Mouse (Mus musculus): Measurements from ENCODE around the gene Ttc21a. TPM values are rescaled to one million over a fixed set of nuclear protein-coding genes. Genes with fewer than 3 reads are reported as not detected.
A peak's percentile ranks its signal among the peaks of the same experiment; 100 is the strongest.

Ttc21a gene
- total RNA-seq, 2 experiments from 2014 or later = 2.4 to 3.6 TPM

- no peak for ATAC-seq (replicated peaks; ENCODE audit: poor library complexity, severe bottlenecking)
Observed at GRCm38 (mm10) chr9:119973281-119973680, 35.9 kb downstream of the Ttc21a start.

DNA sequence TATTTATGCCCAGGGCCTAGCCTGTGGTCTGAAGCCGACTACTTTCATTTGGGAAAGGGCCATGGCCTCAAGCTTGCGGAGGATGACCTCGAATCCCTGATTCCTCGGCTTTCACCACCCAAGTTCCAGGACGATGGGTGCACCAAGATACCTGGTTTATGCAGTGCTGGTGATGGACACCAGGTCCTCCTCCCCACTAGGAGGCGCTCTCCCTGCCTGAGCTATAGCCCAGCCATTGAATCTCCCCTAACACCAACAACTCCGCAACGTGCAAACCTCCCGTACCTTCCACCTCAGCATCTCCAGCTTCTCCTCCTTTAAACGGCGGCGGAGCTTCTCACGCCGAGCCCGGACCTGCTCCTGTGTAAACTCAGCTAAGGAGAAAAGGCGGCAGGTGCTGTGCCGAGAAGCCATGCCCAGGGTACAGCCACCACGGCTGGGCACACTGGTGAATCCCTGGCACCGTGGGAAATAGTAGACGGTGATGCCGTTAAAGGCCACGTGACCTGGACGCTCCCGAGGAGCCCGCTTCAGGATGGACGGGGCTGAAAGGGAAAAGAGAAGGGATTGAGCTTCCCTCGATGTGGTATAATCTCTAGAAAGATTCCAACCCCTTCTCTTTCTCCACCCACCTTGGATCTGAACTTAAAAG lies 36.6 kb downstream of the Ttc21a start:
- ATAC-seq (replicated peaks; ENCODE audit: poor library complexity, severe bottlenecking) = no peak

DNA sequence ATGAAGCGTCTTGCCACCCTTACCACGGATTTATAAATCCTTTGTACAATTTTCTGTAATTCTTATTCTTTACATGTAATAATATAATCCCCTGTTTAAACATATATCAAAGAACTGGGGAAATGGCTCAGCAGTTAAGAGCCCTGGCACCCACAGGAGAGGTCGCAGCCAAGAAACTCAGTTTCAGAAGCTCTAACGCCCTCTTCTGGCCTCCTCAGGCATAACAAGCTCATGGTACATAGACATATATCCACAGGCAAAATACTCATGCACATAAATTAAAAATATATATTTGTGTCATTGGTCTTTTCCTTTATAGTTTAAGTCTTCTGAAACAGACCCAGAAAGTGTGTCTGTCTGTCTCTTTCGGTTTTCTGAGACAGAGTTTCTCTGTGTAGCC lies 37.2 kb downstream of the Ttc21a start:
- ATAC-seq (replicated peaks; ENCODE audit: poor library complexity, severe bottlenecking) = no peak

GRCm38 (mm10) chr9:119975286-119975685 lies 37.9 kb downstream of the Ttc21a start:
- no peak for ATAC-seq (replicated peaks; ENCODE audit: poor library complexity, severe bottlenecking)

DNA sequence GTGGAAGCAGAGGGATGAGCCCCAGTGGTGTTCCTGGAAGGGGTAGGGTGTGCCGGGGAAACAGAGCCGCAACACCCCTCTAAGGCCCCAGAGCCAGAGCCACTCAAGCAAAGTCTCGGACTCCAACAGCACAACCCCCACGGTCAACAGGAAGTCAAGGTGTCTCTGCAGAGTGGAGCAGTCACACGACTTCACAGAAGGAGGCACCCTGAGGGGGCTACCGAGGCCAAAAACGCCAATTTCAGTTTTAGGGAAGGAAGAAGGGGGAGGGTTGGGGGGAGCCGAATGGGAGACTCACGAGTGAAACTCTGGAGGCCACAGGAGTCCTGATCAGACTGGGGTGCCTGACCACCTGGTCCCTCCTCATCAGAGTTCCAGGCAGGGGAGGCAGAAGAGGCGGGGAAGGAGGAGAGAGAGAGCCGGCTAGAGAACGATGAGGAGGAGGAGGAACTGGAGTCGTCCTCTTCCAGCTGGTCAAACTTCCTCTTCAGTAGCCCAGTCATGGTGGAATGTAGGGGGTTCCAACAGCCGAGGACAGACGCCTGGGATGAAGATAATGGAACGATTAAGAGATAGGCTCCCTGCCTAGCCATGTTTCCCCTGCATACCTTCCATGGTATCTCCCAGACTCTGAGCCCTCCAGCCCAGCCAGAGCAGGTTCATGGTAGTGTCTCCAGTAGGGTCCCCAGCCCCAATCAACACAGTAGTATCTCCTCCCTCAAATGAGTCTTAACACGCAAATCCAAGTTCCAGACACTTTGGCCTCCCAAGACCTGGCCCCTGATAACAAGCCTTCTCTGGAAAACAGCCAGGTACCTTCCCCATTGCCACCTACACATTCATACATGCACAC lies 39.5 kb downstream of the Ttc21a start:
- peak; percentile 30 for ATAC-seq (replicated peaks; ENCODE audit: poor library complexity, severe bottlenecking)

DNA sequence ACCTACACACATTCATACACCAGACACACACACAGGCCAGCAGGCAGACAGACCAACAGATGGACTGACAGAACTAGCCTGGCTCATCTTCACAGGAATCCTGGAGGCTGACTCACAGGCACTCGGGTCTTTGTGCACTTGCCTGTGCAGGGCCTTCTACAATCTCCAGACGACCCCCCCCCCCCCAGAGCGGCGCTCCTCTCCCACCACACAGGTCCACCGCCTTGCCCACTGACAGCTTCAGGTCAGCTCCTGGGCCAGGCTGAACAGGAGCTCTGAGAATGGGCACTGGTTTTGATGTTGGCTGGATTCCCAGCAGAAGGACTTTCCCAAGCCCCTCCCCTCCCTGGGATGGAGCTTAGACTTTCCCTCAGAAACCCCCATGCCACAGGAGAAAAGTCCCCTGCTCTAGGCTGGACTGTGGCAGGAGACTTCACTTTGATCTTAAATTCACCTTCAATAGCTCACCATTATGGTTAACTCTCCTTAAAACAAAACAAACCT lies 40.2 kb downstream of the Ttc21a start:
- no peak for ATAC-seq (replicated peaks; ENCODE audit: poor library complexity, severe bottlenecking)

- ATAC-seq (replicated peaks; ENCODE audit: poor library complexity, severe bottlenecking) = no peak; the same call in 1 of the 2 replicates
Observed at GRCm38 (mm10) chr9:119978151-119978810, 40.9 kb downstream of the Ttc21a start.

GRCm38 (mm10) chr9:119978811-119979441 lies 41.5 kb downstream of the Ttc21a start:
- peak; percentile 25; the same call in 1 of the 2 replicates for ATAC-seq (replicated peaks; ENCODE audit: poor library complexity, severe bottlenecking)

DNA sequence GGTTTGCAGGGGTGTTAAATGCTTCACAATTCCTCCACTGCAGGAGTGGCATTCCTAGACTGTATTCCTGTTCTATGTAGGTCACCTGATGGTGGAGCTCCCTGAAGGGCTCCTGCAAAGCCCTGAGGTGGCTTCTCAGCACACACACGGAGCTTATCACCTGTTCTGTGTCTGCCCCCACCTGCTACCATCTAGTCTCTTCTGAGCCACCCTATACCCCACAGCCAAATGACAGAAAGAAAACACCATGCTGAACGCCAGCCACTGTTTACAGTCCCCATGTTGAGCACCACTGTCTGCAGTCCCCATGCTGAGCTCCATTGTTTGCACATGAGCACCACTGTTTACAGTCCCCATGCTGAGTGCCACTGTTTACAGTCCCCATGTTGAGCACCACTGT lies 42.3 kb downstream of the Ttc21a start:
- no peak for ATAC-seq (replicated peaks; ENCODE audit: poor library complexity, severe bottlenecking)

GRCm38 (mm10) chr9:119980770-119981182 lies 43.4 kb downstream of the Ttc21a start:
- ATAC-seq (replicated peaks; ENCODE audit: poor library complexity, severe bottlenecking) = no peak

GRCm38 (mm10) chr9:119981183-119982179 lies 44.1 kb downstream of the Ttc21a start:
- peak; percentile 36 for ATAC-seq (replicated peaks; ENCODE audit: poor library complexity, severe bottlenecking)

GRCm38 (mm10) chr9:119982241-119982811 lies 44.9 kb downstream of the Ttc21a start:
- peak; percentile 19 for ATAC-seq (replicated peaks; ENCODE audit: poor library complexity, severe bottlenecking)

GRCm38 (mm10) chr9:119982956-119983551 lies 45.6 kb downstream of the Ttc21a start:
- ATAC-seq (replicated peaks; ENCODE audit: poor library complexity, severe bottlenecking) = peak; percentile 20

- ATAC-seq (replicated peaks; ENCODE audit: poor library complexity, severe bottlenecking) = peak; percentile 50
Observed at GRCm38 (mm10) chr9:119983585-119984535, 46.5 kb downstream of the Ttc21a start.

- ATAC-seq (replicated peaks; ENCODE audit: poor library complexity, severe bottlenecking) = no peak
Observed at GRCm38 (mm10) chr9:119984536-119985011, 47.2 kb downstream of the Ttc21a start, which contains the start of gene Csrnp1. Gene Csrnp1, minus strand, starts transcription at chr9:119984658.

DNA sequence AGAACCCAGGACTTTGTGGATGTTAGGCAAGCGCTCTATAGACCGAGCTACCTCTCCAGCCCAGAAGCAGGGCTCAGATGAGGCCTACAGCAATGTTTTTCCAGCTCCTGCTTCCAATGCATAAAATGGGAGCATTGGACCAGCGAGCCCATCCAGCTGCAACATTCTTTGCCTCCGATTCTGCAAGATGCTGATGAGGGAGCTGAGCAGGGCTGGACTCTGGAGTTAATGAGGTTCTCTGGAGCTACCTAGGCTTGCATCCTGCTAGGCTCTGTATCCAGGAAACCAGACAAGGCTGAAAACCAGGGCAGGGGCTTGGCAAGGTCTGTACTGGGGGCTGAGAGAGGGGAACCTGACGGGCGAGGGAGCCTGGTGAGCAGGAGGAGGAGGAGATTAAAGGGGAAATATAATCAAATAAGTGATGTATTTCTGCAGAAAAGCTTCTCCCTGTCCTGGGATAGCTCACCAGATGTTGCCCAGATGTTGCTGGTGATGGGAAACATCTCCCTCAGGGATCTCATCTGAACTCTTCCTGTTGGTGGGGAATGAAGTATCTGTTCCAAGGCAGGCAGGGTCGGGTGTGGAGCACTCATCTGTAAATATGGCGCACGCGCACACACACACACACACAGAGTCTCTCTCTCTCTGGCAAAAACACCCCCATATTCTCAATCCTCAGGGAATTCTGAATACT lies 48.6 kb downstream of the Ttc21a start:
- no peak for ATAC-seq (replicated peaks; ENCODE audit: poor library complexity, severe bottlenecking)

All from granulocyte monocyte progenitor cell, adult 5-6 weeks (primary cell).